Mouse (Mus musculus) brain, embryonic 14.5 days (tissue): Measurements from ENCODE around the gene Ndrg3.

Experiments
- CTCF ChIP-seq: fragments of 200-500 bp; IDR thresholded peaks from 2 replicates; pipeline ENCODE4 v1.5.1; 2012; ENCODE audit warnings: inconsistent platforms, mild to moderate bottlenecking, moderate library complexity, borderline replicate concordance; ENCODE audit not compliant: insufficient read depth, insufficient read length; ENCODE audit errors: extremely low read depth
- POLR2A ChIP-seq: fragments of 200-500 bp; IDR thresholded peaks from 2 replicates; pipeline ENCODE4 v1.6.1; 2012; ENCODE audit warnings: mild to moderate bottlenecking, inconsistent platforms, borderline replicate concordance; ENCODE audit not compliant: poor library complexity, insufficient read depth, insufficient read length, severe bottlenecking; ENCODE audit errors: extremely low read depth

DNA sequence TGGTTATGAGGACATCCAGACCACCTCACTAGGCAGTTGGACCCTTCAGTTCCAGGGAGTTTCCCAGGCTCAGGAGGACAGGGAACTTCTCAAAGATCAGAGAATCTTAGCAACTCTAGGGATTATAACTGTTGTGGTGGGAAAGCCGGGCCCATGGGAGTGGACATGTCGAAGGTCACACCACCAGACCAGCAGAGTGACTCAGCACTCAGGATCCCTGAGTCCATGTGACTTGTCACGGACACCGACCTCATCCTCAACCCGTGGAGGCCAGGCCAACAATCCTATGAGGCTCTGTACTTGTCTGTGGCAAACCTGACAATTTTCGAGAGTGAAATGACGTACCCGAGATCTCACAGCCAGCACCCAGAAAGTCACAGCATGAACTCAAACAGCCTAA lies 44.5 kb upstream of the Ndrg3 start:
- TF ChIP-seq POLR2A (no peak), CTCF (no peak)
